Mouse (Mus musculus): ENCODE results near the gene Fbxl19. TPM values are rescaled to one million over a fixed set of nuclear protein-coding genes. Genes with fewer than 3 reads are reported as not detected.

The Fbxl19 gene
- total and polyA plus RNA-seq, 2 experiments, result 1.9 to 4.7 TPM

DNA sequence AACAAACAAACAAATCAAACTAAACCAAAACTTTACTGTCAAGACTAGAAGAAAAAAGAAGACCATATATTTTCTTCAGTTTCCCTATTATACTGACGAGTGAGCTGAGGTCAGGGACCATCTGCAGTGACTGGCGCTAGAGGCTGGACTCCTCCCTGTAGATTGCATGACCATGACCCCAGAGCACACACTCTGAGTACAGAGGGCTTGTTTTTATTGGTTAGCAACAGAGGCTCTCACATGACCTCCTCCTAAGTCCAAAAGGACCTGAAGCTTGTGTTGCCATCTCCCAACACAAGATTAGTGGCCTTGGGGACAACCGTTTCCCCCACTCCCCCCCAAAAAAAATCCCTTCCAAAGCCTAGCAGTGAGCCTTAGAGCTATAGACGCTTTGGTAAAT lies 69.5 kb downstream of the Fbxl19 start:
- Histone ChIP-seq H3K27me3 (ENCODE audit: control insufficient read depth, insufficient read depth, low read length) (no peaks in the 10 kb centered on the region), H3K4me3 (ENCODE audit: insufficient read depth, low read depth, low read length) (peak overlapping the region; percentile 11; the same call in 1 of the 2 replicates), H3K9ac (ENCODE audit: low read depth, low read length) (peak overlapping the region; percentile 63), H3K36me3 (ENCODE audit: control insufficient read depth, insufficient read depth, low read length) (no peaks in the 10 kb centered on the region), H3K79me2 (ENCODE audit: control insufficient read depth, insufficient read depth, low read length) (no peaks in the 10 kb centered on the region), H3K4me1 (ENCODE audit: control insufficient read depth, insufficient read depth, low read length) (peaks cover 40% of the 10 kb centered on the region), H3K27ac (replicated peaks; ENCODE audit: insufficient read depth, low read depth, low read length) (peak overlapping the region; percentile 98)
- peak; percentile 99 for DNase-seq (ENCODE audit: extremely low read depth, low read depth, low spot score)
- TF ChIP-seq POLR2A (IDR thresholded peaks at IDR 0.05; ENCODE audit: extremely low read depth, insufficient read depth, low read length) (no peak), CTCF (IDR thresholded peaks at IDR 0.05; ENCODE audit: low read depth, low read length) (no peak)
- 8% methylated on average over 4 of the region's 4 CpGs for WGBS

GRCm38 (mm10) chr7:127814241-127814921 lies 70.0 kb downstream of the Fbxl19 start:
- H3K27ac ChIP-seq (replicated peaks; ENCODE audit: insufficient read depth, low read depth, low read length), result peak overlapping the region; percentile 98
- H3K27me3 ChIP-seq (ENCODE audit: control insufficient read depth, insufficient read depth, low read length), result no peaks in the 10 kb centered on the region
- peaks cover 35% of the 10 kb centered on the region for H3K4me1 ChIP-seq (ENCODE audit: control insufficient read depth, insufficient read depth, low read length)
- peak overlapping the region; percentile 11 for H3K4me3 ChIP-seq (ENCODE audit: insufficient read depth, low read depth, low read length)
- peak; percentile 95 for DNase-seq (ENCODE audit: extremely low read depth, low read depth, low spot score)
- H3K79me2 ChIP-seq (ENCODE audit: control insufficient read depth, insufficient read depth, low read length), result no peaks in the 10 kb centered on the region
- H3K36me3 ChIP-seq (ENCODE audit: control insufficient read depth, insufficient read depth, low read length), result no peaks in the 10 kb centered on the region
- peak overlapping the region; percentile 63 for H3K9ac ChIP-seq (ENCODE audit: low read depth, low read length)
- 13% methylated on average over 19 of the region's 19 CpGs for WGBS
- TF ChIP-seq CTCF (IDR thresholded peaks at IDR 0.05; ENCODE audit: low read depth, low read length) (no peak), POLR2A (IDR thresholded peaks at IDR 0.05; ENCODE audit: extremely low read depth, insufficient read depth, low read length) (no peak)

- TF ChIP-seq POLR2A (IDR thresholded peaks at IDR 0.05; ENCODE audit: extremely low read depth, insufficient read depth, low read length) (no peak), CTCF (IDR thresholded peaks at IDR 0.05; ENCODE audit: low read depth, low read length) (no peak)
- Histone ChIP-seq H3K79me2 (ENCODE audit: control insufficient read depth, insufficient read depth, low read length) (no peaks in the 10 kb centered on the region), H3K9ac (ENCODE audit: low read depth, low read length) (peak overlapping the region; percentile 23; the same call in 1 of the 2 replicates), H3K4me1 (ENCODE audit: control insufficient read depth, insufficient read depth, low read length) (peaks cover 29% of the 10 kb centered on the region), H3K27ac (replicated peaks; ENCODE audit: insufficient read depth, low read depth, low read length) (peak overlapping the region; percentile 98), H3K4me3 (ENCODE audit: insufficient read depth, low read depth, low read length) (no peak overlapping the region; the same call in 1 of the 2 replicates), H3K36me3 (ENCODE audit: control insufficient read depth, insufficient read depth, low read length) (no peaks in the 10 kb centered on the region), H3K27me3 (ENCODE audit: control insufficient read depth, insufficient read depth, low read length) (no peaks in the 10 kb centered on the region)
- WGBS, result 56% methylated on average over 15 of the region's 15 CpGs
- no peak for DNase-seq (ENCODE audit: extremely low read depth, low read depth, low spot score)
Observed at GRCm38 (mm10) chr7:127815116-127815665, 70.8 kb downstream of the Fbxl19 start.

DNA sequence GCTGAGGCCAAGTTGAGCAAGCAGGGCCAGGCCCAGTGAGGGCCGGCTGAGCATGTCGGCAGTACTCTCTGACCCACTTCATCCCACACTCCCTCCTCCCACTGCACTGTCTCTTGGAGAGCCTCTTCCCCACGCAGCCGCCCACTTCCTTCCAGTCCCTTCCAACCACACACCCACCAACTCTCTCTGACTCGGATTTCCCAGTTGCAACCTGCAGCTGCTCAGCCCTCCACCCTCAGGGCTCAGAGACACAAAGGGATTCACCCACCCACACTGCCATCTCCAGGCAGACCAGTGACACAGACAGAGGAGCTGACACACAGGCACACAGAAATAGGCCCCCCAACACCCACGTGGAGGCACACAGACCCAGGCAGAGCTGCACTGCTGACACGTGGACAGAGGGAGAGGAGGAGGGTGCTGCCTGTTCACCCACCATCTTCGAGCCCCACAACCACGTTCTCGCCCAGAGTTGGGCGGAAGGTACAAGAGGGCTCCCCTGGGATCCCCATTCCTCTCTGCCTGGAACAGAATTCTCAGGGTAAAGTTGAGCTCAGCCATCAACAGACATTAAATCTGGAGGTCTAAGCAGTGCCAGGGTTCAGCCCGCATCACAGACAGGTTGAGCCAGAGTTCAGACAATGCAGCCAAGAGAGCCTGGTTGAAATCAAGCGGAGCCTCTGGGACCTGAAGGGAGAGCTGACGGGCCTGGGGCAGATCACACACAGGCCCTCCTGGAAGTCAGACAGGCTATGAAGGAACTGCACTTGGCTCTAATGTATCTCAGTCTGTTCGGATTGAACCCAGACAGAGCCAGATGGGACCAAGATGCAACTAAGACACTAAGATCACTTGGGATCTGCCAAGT lies 71.8 kb downstream of the Fbxl19 start:
- H3K79me2 ChIP-seq (ENCODE audit: control insufficient read depth, insufficient read depth, low read length), result no peaks in the 10 kb centered on the region
- DNase-seq (ENCODE audit: extremely low read depth, low read depth, low spot score), result peak; percentile 78
- H3K27ac ChIP-seq (replicated peaks; ENCODE audit: insufficient read depth, low read depth, low read length), result peak overlapping the region; percentile 98
- no peaks in the 10 kb centered on the region for H3K36me3 ChIP-seq (ENCODE audit: control insufficient read depth, insufficient read depth, low read length)
- 28% methylated on average over 15 of the region's 15 CpGs for WGBS
- peak; percentile 79 for TF ChIP-seq CTCF (IDR thresholded peaks at IDR 0.05; ENCODE audit: low read depth, low read length)
- 0 out of 2 replicates have a peak, but pooled peaks have one; percentile 13 for TF ChIP-seq POLR2A (IDR thresholded peaks at IDR 0.05; ENCODE audit: extremely low read depth, insufficient read depth, low read length)
- no peak overlapping the region for H3K4me3 ChIP-seq (ENCODE audit: insufficient read depth, low read depth, low read length)
- H3K9ac ChIP-seq (ENCODE audit: low read depth, low read length), result peak overlapping the region; percentile 25
- H3K4me1 ChIP-seq (ENCODE audit: control insufficient read depth, insufficient read depth, low read length), result peaks cover 24% of the 10 kb centered on the region
- no peaks in the 10 kb centered on the region for H3K27me3 ChIP-seq (ENCODE audit: control insufficient read depth, insufficient read depth, low read length)

- Histone ChIP-seq H3K27ac (replicated peaks; ENCODE audit: insufficient read depth, low read depth, low read length) (no peak overlapping the region), H3K4me3 (ENCODE audit: insufficient read depth, low read depth, low read length) (no peak overlapping the region), H3K36me3 (ENCODE audit: control insufficient read depth, insufficient read depth, low read length) (no peaks in the 10 kb centered on the region), H3K27me3 (ENCODE audit: control insufficient read depth, insufficient read depth, low read length) (no peaks in the 10 kb centered on the region), H3K4me1 (ENCODE audit: control insufficient read depth, insufficient read depth, low read length) (peaks cover 24% of the 10 kb centered on the region), H3K79me2 (ENCODE audit: control insufficient read depth, insufficient read depth, low read length) (no peaks in the 10 kb centered on the region), H3K9ac (ENCODE audit: low read depth, low read length) (no peak overlapping the region)
- WGBS, result 80% methylated on average over 7 of the region's 7 CpGs
- TF ChIP-seq POLR2A (IDR thresholded peaks at IDR 0.05; ENCODE audit: extremely low read depth, insufficient read depth, low read length) (no peak), CTCF (IDR thresholded peaks at IDR 0.05; ENCODE audit: low read depth, low read length) (no peak)
- no peak for DNase-seq (ENCODE audit: extremely low read depth, low read depth, low spot score)
Observed at GRCm38 (mm10) chr7:127817053-127817452, 72.7 kb downstream of the Fbxl19 start.
